Mouse (Mus musculus) myocyte (in vitro differentiated cells): ENCODE measurements around the gene Gfra1.

Experiments
- CEBPB ChIP-seq: IDR thresholded peaks from 2 replicates; pipeline ENCODE4 v1.6.1; 2011; ENCODE audit warnings: mild to moderate bottlenecking, moderate library complexity; ENCODE audit not compliant: poor library complexity, insufficient read depth, severe bottlenecking
- MAX ChIP-seq: IDR thresholded peaks from one replicate; pipeline ENCODE4 v1.6.1; 2011; ENCODE audit warnings: low read depth, mild to moderate bottlenecking, control low read depth
- MYOD1 ChIP-seq, 3 experiments: IDR thresholded peaks; one replicate each; pipeline ENCODE4 v1.6.1; 2011; ENCODE audit warnings: control low read depth in 2 of 3, low read depth in 2 of 3, mild to moderate bottlenecking in 2 of 3, moderate library complexity in 1 of 3; ENCODE audit not compliant: insufficient read length in 2 of 3, control insufficient read depth in 1 of 3
- MYOG ChIP-seq, 3 experiments: IDR thresholded peaks; one replicate each; pipeline ENCODE4 v1.6.1; 2011; ENCODE audit warnings: control low read depth in 2 of 3, low read depth in 2 of 3, mild to moderate bottlenecking in 2 of 3; ENCODE audit not compliant: insufficient read length in 2 of 3, control insufficient read depth in 1 of 3, insufficient read depth in 1 of 3
- POLR2A ChIP-seq: IDR thresholded peaks from one replicate; pipeline ENCODE4 v1.6.1; 2011; ENCODE audit warnings: low read depth, mild to moderate bottlenecking, control low read depth, moderate library complexity; ENCODE audit not compliant: insufficient read length
- TCF12 ChIP-seq: IDR thresholded peaks from one replicate; pipeline ENCODE4 v1.6.1; 2011; ENCODE audit warnings: mild to moderate bottlenecking, control low read depth; ENCODE audit not compliant: poor library complexity, insufficient read depth, severe bottlenecking
- TCF3 ChIP-seq: IDR thresholded peaks from one replicate; pipeline ENCODE4 v1.6.1; 2011; ENCODE audit warnings: low read depth, control low read depth; ENCODE audit not compliant: insufficient read length
- USF1 ChIP-seq: IDR thresholded peaks from one replicate; pipeline ENCODE4 v1.6.1; 2011; ENCODE audit warnings: low read depth, mild to moderate bottlenecking, control low read depth, moderate library complexity

DNA sequence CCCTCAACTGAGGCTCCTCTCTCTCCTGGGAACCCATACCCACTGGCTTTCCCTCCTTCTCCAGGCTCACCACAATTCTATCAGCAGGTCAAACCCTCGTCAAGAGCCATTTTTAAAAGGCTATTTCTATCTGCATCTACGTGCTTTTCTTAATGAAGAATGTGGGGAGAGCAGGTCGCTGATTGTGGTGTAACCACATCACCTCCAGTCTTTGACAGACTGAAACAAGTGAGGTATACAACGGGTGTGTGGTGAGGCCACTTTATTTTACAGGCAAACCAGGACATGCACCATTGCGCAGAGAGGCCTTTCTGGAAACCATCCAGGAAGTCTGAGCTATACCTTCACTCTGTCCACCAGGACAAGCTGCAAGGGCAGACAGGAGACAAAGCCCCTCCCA, 19.8 kb downstream of the Gfra1 start:
- no peak for TF ChIP-seq POLR2A
- no peak for TF ChIP-seq CEBPB
- no peak for TF ChIP-seq MYOD1 (IDR thresholded peaks at IDR 0.05; ENCODE audit: control insufficient read depth in 1 of 3, insufficient read length in 2 of 3, low read depth in 2 of 3)
- TF ChIP-seq TCF12: no peak
- TF ChIP-seq USF1: no peak
- TF ChIP-seq MAX: no peak
- no peak for TF ChIP-seq MYOG (IDR thresholded peaks at IDR 0.05; ENCODE audit: control insufficient read depth in 1 of 3, insufficient read depth in 1 of 3, insufficient read length in 2 of 3, low read depth in 2 of 3)
- TF ChIP-seq TCF3: no peak
